Mouse (Mus musculus) kidney, postnatal 14 days (tissue): Measurements from ENCODE around the gene Lrrc66.

ENCODE experiments used
- DNase-seq: peaks from one replicate; pipeline ENCODE4 v3.0.0; 2022; ENCODE audit warnings: mixed read lengths

The Lrrc66 gene

DNA sequence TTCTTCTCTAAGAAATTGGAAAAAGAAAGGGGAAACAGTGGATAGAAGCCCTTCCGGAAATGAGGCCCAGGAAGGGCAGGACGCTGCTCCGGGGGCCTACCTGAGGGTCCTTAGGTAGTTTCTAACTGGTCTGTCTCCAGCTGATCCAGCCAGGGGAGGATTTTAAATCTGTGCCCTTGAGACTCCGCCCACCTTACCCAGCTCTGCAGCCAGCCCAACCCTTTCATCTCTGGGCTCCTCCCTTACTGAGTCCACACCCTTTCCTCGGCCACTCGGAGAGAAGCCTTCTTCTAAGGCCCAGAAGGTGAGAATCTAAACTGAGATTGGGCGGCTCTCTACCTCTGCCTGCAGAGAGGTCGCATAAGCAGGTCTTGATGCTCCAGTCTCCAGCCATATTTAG lies at the start of gene Lrrc66:
Gene Lrrc66 (minus strand): TSS at position 236 of the 400 bp plus-strand sequence.
- DNase-seq = peak; percentile 45

DNA sequence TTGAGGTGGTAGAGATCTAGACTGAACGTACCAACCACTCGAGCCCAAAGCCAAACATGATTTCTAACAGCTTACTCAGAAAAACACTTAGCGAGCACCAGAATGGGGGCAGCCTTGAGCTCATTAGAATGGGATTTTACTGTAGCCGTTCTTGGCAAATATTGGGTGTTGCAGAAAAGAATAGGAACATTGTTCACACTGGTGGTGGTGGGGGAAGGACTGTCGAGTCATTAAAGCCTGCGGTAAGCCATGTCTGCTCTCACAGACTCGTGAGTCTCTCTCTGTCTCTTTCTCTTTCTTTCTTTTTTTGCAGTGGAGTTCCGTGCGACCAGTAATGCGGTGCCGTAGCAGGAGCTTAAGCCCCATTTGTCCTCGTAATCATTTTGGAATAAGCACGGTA lies 44.3 kb upstream of the Lrrc66 start:
- DNase-seq = no peak

DNA sequence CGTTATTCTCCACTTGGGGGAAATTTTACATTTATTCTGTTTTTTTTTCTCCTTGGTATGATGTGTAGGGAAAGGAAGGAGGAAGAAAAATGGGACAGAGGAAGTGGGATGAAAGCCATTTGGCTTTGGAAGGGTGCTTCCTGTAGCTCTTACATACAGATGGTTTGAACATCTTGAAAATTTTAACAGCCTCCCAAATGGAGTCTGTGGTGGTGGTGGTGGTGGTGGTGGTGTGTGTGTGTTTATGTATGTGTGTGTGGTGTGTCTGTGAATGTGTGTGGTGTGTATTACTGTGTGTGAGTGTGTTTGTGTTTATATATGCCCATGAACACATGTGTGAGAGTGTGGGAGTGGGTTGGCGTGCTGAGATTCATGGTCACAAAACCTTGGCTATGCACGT lies 43.3 kb upstream of the Lrrc66 start:
- no peak for DNase-seq

DNA sequence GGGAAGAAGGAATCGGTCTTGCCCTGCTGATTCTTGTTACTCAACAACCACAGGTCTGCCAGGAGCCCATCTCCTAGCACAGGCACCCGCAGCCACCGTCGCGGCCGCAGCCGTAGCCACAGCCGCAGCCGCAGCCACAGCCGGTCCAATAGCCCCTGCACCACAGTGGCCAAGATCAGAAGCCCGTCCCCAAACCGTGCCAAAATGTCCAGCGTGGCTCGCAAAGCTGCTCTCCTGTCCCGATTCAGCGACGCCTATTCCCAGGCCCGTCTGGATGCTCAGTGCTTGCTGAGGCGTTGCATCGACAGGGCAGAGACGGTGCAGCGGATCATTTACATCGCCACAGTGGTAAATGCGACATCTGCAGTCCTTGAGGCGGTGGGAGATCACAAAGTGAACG lies 37.1 kb upstream of the Lrrc66 start:
- no peak for DNase-seq

DNA sequence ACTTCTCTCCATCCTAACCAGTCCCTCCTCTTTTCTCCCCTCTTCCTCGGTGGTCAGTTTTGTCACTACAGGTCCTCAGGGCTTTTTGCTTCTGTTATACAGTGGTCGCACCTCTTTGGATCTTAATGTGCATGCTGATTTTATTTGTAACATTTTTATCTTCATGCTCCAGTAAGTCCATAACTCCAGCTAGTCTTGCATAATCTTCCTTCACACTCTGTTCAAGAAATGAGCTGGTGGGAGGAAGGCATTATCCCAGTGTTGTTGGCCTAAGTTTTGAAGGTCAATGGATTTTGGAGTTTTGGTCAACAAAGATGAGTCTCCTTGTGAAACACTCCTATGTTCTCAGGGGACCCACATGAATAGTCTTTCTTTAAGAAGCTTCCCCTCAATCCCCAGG lies 35.6 kb upstream of the Lrrc66 start:
- no peak for DNase-seq

DNA sequence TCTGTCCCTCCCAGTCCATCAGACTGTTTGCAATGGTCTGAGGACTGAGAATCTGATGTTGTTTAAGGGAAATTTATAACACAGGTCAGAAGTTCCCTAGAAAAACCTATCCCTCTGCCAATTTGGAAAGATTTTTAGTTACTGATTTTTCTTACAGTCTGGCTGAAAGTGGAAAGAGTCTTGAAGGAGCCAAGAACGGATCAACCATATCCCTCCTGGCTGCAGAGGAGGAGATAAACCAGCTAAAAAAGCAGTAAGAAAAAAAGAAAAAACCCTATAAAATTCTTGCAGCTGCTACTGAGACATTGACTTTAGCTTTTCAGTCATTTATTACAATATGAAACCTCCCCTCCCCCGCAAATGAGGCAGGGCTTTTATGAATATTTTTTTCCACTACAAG lies 34.4 kb upstream of the Lrrc66 start:
- no peak for DNase-seq

DNA sequence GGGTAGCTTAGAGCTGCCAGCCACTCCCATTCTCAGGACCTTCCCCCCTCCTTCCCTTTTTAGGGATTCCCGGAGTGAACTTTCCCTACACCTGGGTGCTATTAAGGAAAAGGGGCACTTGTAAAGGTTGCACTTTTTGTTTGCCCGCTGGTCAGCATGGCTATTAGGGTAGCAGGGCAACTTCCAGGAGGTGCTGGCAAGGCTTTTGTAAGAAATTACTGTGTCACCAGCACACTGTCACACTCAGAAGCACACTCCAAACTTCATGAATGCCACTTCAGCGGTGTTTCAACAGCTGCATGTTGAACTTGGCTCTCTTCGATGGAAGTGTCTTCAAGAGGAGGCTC lies 19.5 kb upstream of the Lrrc66 start:
- no peak for DNase-seq

DNA sequence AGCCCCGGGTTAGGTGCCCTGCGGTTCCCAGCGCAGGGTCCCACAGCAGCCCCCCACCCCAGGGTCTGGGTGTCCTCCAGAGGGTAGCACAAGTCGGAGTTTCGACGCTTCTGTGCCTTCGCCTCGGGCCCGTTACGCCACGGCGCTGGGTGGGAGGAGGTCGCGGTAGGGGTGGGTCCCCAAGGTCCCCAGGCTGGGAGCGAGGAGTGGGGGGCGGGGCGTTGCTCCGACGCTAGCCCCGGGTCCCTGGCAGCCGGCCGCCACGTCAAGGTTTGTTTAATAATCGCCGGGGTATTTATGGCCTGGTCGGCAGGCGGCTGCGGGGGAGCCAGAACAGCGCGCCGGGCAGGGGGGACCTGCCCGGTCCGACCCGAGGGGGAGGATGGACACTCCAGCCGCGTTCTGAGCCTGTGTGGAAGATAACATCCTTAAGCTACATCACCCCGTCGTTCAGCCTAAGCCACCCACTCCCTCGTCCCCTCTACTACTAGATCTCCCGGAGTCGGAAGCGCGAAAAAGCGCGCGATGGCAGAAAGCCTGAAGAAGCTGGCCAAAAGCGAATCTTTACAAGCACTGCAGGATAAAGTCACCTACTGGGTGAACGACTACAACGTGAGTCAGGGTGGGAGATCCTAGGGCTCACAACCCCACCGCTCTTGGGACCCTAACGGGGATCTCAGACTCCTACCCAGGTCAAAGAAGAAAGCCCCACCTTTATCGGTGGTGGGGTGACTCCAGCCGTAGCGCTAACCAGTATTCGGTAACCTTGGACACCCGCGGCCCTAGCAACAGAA lies 18.9 kb upstream of the Lrrc66 start, which contains the start of gene Spata18:
Gene Spata18 (plus strand): TSS at position 319 of the 794 bp plus-strand sequence.
- DNase-seq = peak; percentile 25

DNA sequence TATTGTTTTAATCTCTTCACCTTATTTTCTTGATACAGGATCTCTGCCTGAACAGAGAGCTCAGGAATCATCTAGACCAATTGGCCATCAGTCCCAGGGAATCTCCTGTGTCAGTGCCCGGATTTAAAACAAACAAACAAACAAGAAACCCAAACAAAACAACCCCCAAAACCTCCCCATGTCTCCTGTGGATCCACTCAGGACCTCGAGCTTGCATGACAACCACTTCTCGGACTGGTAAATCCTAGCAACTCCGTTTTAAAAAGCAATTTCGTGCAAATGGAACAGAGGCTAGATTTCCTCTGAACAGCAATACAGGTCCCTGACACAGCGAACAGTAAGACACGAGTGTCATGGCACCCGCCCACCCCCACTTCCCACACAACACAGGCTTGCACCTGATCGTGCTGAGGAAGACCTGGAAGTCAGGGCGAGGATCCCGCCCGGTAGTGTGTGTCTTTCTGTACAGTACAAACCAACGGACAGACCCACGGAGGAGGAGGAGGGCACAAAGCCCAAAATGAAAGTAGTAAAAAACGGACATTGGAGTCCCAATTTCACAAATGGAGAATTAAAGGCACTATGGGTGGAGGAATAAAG lies 18.1 kb upstream of the Lrrc66 start:
- peak; percentile 19 for DNase-seq

DNA sequence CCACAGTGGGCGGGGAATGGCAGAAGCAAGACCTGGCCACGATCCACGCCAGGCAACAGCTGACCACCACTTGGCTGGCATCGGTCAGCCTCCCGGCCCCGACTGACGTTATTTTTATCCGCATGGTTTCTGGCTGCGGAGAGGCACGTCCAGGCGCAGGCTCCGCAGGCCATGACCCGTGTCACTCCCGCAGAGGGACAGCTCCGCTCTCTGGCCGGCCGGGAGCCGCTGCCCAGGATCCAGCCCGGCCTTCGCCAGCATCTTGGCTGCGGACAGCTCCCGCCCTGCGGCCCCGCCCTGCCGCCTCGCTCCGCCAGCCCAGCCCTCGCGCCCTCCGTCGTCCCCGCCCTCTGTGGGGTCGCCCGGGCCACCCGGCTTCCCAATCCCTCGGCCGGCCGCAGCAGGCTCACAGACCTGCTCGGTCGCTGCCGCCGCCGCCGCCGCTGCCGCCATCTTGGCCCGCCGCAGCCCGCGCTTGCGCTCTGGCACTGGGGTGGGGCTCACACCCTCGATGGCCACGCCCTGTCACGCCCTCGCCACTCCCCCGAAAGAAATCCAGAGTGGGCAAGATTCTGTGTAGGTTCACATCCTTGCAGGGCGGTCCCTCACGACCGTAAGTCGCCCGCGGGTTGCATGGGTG lies 15.1 kb upstream of the Lrrc66 start, which contains the start of gene Sgcb:
Gene Sgcb (minus strand): TSS at position 530 of the 640 bp plus-strand sequence.
- peak; percentile 92 for DNase-seq

DNA sequence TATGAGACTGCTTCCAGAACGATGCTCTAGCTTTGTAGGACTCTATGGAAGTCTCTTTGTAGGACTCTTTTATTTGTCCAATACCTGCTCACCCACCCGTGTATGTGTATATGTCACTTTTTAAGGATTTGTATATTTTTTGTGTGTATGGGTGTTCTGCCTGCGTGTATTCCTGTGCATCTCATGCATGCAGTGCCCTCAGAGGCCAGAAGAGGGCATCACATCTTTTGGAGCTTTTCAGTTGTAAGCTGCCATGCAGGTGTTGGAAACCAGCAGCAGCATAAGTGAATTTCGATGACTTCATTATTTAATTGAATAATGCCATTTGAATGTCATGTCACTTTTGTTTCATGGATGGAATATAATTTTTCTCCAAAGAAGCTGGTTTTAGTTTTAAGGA lies 9.8 kb upstream of the Lrrc66 start:
- no peak for DNase-seq

DNA sequence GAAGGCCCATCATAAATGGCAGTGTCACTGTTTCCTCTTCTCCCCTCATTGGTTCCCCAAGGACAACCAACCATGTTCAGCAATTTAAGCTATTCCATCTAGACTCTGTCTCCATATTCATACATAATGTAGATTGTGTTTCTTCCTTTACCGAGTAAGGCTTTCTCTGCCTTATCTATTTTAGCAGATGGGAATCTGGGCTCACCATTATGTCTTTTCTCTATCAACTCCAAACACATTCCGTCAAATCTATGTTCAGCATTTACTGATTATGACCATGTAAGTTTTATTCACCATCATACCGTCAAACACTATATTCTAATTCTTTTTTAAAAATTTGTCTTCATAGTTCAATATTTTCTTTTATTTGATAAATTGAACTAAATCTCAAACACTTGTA lies 8.7 kb upstream of the Lrrc66 start:
- DNase-seq = no peak

DNA sequence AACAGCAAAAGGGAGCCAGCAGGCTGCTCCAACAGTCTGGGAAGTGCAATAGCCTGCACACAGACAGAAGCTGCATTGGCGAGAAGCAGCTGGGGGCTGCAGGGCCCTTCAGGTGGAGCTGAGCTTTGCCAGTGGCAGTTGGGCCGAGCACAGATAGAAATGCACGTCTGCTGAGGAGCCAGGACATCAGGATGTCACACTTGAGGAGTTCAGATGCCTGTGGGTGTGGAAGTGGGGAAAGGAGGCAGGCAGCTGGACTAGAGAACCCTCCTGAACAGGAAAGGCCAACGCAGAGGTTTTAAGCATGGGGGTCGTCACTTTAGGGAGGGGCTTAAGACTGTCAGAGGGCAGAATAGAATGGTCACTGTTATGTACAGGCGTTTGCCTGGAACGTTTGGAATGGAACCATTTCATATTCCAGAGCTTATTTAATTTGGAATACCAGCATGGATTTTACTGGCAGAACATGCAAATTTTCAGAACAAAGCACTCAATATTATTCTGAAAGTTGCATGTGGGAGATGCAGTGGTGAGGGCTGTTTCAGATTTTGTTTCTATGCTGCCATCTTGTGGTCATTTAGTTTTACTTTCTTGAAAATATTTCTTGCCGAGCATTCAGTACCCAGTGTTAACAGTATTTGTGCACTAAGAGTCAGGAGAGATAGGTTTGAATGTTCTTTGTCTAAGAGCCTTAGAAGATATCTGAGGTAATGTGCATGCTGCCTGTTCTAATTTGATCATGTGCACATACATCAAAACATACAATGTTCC lies 5.2 kb upstream of the Lrrc66 start:
- DNase-seq = peak; percentile 40

DNA sequence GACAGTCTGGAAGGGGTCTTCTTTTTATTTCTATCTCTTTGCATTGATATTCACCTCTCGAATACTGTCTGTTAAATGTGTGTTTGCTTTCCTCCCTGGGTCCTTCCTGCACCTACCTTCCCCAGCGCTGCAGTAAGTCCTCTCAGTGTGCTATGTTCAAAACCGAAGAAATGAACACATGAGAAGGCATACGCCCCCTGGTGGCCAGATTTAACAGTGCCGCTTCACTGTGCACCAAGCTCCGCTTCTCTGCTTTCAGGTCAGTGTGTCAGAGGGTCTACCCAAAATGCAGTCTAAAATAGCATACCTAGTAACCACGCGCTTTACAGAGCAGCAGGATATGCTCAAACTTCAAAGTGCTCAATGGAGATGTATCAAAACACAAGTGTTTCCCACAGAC lies 815 bp upstream of the Lrrc66 start:
- peak; percentile 70 for DNase-seq

DNA sequence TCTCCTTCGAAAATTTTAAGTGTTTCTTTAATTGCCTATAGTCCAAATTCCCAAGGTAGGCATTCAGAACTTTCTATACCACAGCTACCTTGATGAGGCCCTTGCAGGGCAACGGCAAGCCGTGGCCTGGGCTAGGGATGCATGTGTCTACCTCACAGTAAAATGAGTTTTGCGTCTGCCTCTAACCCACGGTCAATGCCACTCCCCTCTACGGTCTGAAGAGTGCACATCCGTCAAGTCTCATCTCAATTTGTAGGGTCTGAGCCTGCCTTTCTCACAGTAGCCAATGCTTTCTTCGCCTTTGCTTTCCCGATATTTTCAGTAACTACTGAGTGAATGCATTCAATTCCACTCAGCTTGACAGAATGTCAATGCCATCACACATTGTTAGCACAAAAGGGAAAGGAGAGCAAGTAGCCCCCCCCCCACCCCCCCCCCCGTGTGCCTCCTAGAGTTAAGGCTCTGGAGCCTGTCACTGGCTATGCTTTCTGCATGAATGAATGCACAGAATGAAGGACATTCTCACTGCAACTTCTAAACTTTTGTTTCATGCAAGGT lies 1.2 kb downstream of the Lrrc66 start:
- DNase-seq = no peak

DNA sequence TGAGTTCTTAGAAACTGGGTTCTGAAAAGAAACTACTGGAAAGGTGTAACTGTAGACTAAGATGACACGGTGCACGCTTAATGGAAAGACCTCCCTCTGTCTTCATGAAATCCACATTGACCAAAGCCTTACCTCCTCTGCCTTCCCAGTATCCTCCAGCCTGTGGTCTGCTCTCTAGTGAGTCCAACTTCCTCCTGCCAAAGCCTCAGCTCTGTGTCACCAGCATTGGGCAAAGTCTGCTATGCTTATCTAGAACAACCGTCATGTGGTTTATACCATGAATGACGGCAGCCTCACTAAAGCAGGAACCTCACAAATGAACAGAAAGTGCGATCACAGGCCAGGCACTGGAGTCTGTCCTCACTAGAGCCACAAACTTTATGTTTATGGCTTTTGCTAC lies 2.2 kb downstream of the Lrrc66 start:
- DNase-seq = no peak

DNA sequence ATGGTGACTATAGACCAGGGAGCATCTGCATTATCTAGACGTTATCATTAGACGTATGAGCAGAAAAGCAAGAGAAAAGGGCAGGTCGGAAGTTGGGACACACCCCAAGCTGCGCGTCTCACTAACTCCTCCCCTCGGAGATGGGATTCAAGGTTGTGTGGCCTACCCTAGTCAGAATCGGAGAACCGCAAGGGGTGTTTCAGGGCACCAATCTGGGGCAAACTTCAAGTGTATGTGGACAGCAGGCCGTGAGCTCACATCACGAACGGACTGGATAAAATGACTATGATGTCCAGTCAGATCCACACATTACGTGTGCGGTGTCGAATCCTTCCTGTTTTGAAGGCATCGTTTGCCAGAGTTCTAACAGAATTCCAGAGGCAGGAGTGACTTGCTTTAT lies 4.3 kb downstream of the Lrrc66 start:
- DNase-seq = no peak

DNA sequence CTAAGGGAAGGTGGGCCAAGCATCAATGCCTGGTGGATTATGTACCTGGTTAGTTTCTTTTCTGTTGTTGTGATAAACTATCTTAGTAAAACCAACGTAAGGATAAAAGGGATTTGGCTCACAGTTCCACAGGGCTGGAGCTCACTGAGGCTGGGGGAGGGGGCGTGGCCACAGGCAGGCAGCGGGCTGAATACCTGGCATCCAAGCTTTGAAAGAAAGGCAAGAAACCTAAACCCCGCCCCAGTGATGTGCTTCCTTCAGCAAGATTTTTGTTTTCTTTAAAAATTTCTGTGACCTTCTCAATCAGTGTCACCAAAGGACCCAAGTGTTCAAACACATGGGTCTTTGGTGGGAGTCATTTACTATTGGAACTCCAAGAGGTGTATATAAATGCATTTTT lies 4.8 kb downstream of the Lrrc66 start:
- no peak for DNase-seq

DNA sequence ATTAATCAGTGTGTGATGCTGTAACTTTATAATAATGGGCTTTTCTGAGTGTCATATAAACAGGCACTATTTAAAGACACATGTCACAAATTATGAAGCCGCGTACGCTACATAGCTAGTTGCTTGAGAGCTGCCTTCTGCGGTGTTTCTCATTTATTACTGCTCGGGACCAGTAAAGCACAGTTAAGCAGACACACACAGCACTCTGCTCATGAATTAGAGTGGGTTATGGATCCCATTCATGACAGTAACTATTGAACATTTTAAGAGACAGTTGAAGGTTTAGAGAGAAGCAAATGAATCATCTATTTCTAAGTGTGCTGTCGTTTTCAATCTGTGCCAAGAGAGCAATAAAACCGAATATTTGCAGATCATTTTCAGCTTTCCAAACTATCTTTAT lies 5.5 kb downstream of the Lrrc66 start:
- no peak for DNase-seq

DNA sequence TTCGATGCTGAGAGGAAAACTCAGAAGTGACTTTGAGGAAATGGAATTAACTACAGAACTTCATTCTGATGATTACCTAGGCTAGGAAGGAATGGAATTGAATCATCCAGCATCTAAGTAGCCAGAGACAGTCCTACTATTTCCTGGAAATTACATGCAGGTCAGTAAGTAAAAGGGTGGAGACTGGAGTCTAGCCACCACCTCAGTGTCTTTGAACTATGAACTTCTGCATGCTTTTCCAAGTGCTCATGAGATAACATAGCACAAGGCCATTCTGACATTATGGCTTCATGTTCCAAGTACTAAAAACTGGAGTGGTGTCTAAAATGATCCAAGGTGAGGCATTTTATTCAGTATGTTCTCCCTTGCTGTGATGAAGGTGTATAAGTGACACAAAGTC lies 6.8 kb downstream of the Lrrc66 start:
- DNase-seq = no peak

DNA sequence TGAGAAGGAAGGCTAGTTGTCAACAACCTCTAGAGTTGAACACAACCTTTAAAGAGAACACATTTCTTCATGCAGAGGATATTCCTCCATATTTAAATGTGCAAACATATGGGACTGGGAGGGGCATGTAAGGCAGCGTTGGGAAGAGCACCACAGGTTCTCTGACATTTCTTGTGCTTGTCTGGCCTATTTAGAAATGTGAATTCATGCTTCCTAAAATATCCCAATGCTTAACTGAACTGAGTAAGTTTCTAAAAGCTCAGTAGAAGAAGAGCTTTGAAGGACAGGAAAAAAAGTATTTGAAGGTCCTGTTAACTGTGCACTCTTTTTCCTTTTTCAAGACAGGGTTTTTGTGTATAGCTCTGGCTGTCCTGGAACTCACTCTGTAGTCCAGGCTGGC lies 13.4 kb downstream of the Lrrc66 start:
- no peak for DNase-seq

DNA sequence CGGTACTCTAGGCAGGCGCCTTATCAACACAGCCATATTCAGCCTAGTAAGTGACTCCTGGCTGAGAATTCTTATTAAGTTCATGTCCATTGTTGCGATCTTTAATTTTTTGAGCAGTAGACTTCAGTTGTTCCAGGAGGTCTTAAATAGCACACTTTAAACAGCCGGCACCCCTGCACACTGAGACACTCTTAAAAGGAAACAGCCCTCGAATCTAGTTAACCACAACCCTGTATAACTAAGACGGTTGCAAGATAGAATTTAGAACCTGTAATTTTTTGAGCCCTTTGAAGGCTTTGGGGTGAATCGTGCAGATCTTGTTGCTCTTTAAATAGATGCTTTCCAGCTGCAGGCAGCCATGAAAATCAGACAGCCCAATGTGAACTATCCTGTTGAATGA lies 17.1 kb downstream of the Lrrc66 start:
- no peak for DNase-seq

DNA sequence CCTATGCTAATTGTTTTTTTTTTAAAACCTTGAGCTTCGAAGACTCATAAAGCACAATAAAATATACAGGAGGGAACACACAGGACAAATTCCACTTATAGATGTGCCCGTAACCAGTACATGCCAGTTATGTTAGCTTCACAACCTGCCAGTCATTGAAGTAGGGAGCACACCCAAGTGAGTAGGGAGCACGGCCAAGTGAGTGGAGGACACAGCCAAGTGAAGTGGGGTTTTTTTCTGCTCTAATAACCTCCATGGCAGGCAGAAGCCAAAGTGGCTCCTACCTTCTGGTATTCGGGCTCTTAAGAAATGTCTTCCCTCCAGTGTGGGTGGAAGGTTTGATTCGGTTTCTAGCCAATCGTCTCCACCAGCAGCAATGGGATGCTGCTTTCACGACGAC lies 19.0 kb downstream of the Lrrc66 start:
- no peak for DNase-seq
